Mouse (Mus musculus) urinary bladder, postnatal 25 days (tissue): Measurements from ENCODE around the gene Ifna2.

Experiments
- DNase-seq: peaks from one replicate; pipeline ENCODE4 v3.0.0; 2022; ENCODE audit warnings: low spot score

Gene Ifna2

DNA sequence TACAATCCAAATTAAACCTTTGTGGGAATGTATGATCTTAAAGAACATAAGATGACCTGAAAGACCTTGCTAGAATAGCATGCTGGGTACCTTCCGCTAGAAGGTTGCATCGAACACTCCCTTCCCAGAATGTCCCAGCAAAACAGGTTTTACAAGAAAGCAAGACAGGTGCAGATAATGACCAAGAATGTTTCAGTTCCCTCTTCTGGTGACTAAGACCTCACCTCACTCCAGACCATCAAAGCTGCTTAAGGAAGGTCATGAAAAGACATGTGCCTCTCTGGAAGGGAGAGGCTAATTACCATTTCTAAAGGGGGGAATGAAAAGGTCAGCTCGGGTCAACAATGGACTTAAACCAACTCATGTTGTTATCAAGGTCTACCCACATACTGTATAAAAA lies 30.1 kb downstream of the Ifna2 start:
- DNase-seq: no peak

DNA sequence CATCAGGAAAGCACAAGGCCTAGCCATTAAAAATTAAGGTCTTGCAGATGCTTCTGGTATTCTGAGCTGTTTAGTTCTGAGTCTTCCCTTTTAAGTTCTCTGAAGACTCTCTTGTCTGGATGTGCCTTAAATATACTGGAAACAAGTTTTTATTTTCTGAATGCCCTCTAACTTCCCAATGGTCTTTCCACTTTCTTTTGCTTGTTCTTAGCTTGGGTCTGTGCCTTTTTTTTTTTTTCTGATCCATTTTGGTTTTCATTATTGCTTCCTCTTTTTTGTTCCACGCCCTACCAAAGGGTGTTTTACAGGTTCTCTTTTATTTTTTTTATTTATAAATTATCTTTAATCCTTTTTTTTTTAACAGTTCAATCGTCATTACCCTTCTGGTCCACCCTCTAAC lies 39.4 kb downstream of the Ifna2 start, which contains the start of gene Ifna13:
Gene Ifna13 (minus strand): TSS at position 101 of the 400 bp plus-strand sequence.
- no peak for DNase-seq

DNA sequence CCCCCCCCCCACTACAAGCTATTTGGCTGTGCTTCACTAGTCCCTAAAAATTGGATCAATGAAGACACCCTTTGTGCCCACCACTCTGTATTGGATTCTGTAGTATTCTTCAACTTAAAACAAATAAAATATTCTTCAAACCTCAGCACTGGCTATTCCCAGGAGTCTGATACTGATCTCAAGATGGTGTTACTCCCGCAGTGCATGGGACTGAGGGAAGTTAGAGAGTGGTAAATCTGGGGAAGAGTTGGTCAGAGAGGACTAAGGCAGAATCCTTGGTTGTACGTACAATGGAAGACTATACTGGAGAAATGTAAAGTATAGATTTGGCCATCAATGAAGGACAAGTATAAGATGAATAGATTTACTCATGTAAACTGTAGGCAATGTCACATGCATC lies 41.2 kb downstream of the Ifna2 start:
- DNase-seq: no peak

DNA sequence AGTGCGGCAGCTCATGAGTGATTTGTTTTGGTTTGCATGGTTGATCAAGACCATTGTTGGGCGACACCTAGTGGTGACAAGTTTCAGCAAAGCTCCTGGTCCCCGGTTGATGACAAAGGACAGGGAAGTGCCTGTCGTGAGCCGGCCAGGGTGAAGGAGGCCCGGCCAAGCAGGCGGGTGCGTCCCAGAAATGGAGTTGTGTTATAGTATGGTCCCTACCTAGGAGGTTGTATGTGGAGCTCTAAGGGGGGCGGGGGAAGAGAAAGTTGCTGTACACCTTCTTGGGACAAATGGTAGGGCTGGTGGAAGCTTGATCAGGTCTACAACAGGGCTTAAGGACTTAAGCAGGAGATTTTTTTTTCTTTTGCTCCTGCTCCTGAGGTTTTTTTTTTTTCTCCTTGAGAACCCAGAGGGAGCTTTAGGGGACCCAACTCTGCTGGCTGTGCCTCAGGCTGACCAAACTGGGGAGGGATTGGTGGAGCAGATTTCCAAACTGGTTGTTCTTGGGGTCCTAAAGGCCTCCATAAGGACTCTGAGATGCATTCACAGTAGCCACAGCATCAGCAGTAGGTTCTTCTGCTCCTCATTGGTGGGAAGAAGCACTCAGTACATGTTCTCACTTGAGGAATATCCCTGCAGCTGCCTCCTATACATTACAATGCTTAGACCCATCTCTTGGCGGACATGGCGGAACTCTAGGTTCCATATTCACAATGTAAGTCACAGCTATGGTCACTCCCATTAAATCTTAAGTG lies 42.5 kb downstream of the Ifna2 start:
- DNase-seq: peak; percentile 100

DNA sequence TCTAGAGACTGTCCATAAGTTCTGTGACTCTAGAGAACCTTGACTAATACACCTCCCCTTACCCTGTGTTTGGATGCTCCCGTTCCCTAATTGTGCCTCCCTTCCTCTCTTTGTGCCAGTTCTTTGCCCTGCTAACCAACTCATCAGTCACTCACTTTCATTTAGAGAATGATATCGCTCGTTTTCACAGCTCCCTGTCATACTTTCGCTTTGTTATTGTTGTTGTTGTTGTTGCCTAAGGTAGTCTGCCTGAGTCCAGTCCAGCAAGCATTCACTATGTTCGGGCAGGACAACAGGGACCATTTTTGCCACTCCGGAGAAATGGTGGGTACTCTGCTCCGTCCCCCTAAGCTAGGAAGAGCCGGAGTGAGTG lies 43.0 kb downstream of the Ifna2 start:
- DNase-seq: no peak

DNA sequence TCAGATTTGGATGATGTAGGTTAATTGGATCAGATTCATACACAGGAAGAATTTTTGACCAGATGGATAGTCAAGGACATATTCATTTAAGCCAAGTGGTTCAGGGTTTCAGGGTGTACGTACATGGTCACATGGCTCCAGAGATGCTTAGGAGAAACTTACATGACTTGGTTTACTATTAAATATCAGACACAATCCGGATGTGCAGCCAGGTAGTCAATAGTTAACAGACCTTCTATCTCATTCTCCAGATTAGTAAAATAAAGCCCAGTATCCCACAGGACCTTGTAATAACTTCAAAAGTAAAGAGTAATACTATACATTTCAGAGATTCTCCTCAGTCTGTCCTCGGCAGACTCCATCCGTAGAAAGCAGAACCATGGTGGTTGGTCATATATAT lies 49.4 kb downstream of the Ifna2 start, which contains the start of gene C87499:
Gene C87499 (minus strand): TSS at position 101 of the 400 bp plus-strand sequence.
- no peak for DNase-seq
